In the genomic region with DNA sequence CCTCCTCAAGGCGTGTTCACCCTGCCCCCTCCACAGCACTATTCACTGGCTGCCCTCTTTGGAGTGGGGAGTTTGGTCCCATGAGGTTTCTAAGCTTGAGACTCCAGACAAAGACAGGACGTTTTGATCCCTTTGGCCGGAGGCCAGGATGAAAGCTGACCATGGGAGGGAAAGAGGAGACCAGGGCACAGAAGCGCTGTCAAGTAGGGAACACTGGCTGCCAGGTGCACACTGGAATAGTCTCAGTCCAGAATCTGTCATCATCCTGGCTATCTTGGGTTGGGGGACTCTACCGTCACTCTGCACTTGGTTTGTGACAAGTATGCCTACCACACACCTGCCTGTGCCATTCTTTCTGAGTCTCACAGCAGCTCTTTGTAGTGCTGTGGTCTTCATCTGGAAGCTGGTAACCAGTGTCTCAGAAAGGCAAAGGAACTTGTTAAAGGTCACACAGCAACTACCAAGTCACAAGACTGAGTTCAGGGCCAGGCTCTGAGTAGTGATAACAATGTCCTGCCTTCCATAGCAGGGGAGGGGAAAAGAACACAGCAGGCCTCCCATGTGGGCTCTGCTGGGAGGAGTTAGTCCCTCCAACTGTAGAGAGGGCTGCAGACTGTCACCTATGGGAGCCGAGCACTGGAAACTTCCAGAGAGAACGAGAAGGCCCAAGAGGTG, we compare ENCODE assay signal across 12 mouse cellular contexts. TPM values are rescaled to one million over a fixed set of nuclear protein-coding genes. Genes with fewer than 3 reads are reported as not detected.
A peak's percentile ranks its signal among the peaks of the same experiment; 100 is the strongest.
DNase-seq lines count a peak whose midpoint lies in the region; TF ChIP-seq lines count a peak whose summit lies in the region.
"Had no signal": no experiment of that assay in that cellular context is flagged by ENCODE, and none has a peak within 500 bp of the region (broad histone marks: within the 10 kb centered on the region; RNA-seq: fewer than 3 reads in every experiment).

No protein-coding gene starts in this region.

- H3K79me2 ChIP-seq in myocyte (ENCODE audit: control insufficient read depth, insufficient read depth) = no peaks in the 10 kb centered on the region

- intact Hi-C loops in heart, postnatal 25 days (cut with DNase I) = no loop called here
- intact Hi-C loops in gastrocnemius, adult 2 months (cut with DNase I) = no loop called here

- no peaks in the 10 kb centered on the region for H3K4me1 ChIP-seq in testis, adult 2 months (ENCODE audit: control insufficient read depth, insufficient read depth, low read length)
- H3K4me1 ChIP-seq: forebrain, embryonic 10.5 days had no signal

- H3K4me2 ChIP-seq in myocyte (ENCODE audit: low read depth) = peak overlapping the region; percentile 73

- TF ChIP-seq POLR2A in testis, adult 2 months (IDR thresholded peaks at IDR 0.05; ENCODE audit: control insufficient read depth, low read depth, low read length) = no peak
- no peak for TF ChIP-seq POLR2A in myocyte (IDR thresholded peaks at IDR 0.05; ENCODE audit: insufficient read length, low read depth)

- no peak overlapping the region for H3ac ChIP-seq in myocyte (ENCODE audit: control insufficient read depth, insufficient read length)

- no peaks in the 10 kb centered on the region for H3K36me3 ChIP-seq in testis, adult 2 months (ENCODE audit: control insufficient read depth, insufficient read depth, low read length)
- peaks cover 19% of the 10 kb centered on the region for H3K36me3 ChIP-seq in myocyte (ENCODE audit: control insufficient read depth, insufficient read depth)

- H3K27me3 ChIP-seq in testis, adult 2 months (ENCODE audit: control insufficient read depth, insufficient read depth, low read length) = no peaks in the 10 kb centered on the region
- no peaks in the 10 kb centered on the region for H3K27me3 ChIP-seq in myocyte (ENCODE audit: control insufficient read depth, insufficient read depth, insufficient read length)

- DNase-seq in heart, postnatal 4 days = peak; percentile 20
- DNase-seq in heart, postnatal 25 days (ENCODE audit: low spot score) = no peak
- no peak for DNase-seq in testis, postnatal 14 days (ENCODE audit: low spot score)
- peak; percentile 85 for DNase-seq in gastrocnemius, adult 2 months
- DNase-seq in ovary, postnatal 36 days (ENCODE audit: low spot score) = no peak
- DNase-seq in right cerebral cortex, postnatal 4 days = no peak
- DNase-seq: embryo, embryonic 11 days had no signal

- H3K27ac ChIP-seq in testis, adult 2 months (ENCODE audit: control insufficient read depth, insufficient read depth, low read depth, low read length) = peak overlapping the region; percentile 49; the same call in 1 of the 2 replicates
- peak overlapping the region; percentile 89 for H3K27ac ChIP-seq in gastrocnemius, adult 2 months
- H3K27ac ChIP-seq: forebrain, embryonic 10.5 days had no signal

- H3K4me3 ChIP-seq in testis, adult 2 months (ENCODE audit: control insufficient read depth, low read depth, low read length) = no peak overlapping the region
- peak overlapping the region; percentile 31 for H3K4me3 ChIP-seq in gastrocnemius, adult 2 months
- no peak overlapping the region for H3K4me3 ChIP-seq in myocyte
- H3K4me3 ChIP-seq: forebrain, embryonic 10.5 days had no signal

- TF ChIP-seq CTCF in testis, adult 2 months (IDR thresholded peaks at IDR 0.05; ENCODE audit: control insufficient read depth, insufficient read depth, insufficient replicate concordance, low read depth, low read length) = no peak
- TF ChIP-seq CTCF in gastrocnemius, adult 2 months (IDR thresholded peaks at IDR 0.05) = no peak

TF ChIP-seq in myocyte, 11 proteins besides CTCF, POLR2A, EP300 and RAD21:
- peak; percentile 7 for TF ChIP-seq TCF12 (IDR thresholded peaks at IDR 0.05; ENCODE audit: insufficient read depth, poor library complexity, severe bottlenecking)
- TF ChIP-seq MYOG (IDR thresholded peaks at IDR 0.05; ENCODE audit: control insufficient read depth in 1 of 3, insufficient read depth in 1 of 3, insufficient read length in 2 of 3, low read depth in 2 of 3) = peak; percentile 20 to 84 (median 27)
- TF ChIP-seq MYOD1 (IDR thresholded peaks at IDR 0.05; ENCODE audit: control insufficient read depth in 1 of 3, insufficient read length in 2 of 3, low read depth in 2 of 3) = peak; percentile 93 to 97 (median 96)
- no peak for TF ChIP-seq CEBPB (IDR thresholded peaks at IDR 0.05; ENCODE audit: insufficient read depth, poor library complexity, severe bottlenecking)
- TF ChIP-seq E2F4 (IDR thresholded peaks at IDR 0.05; ENCODE audit: insufficient read depth) = no peak
- no peak for TF ChIP-seq MAX (IDR thresholded peaks at IDR 0.05; ENCODE audit: low read depth)
- TF ChIP-seq TCF3 (IDR thresholded peaks at IDR 0.05; ENCODE audit: insufficient read length, low read depth) = peak; percentile 65
- no peak for TF ChIP-seq POLR2AphosphoS2 (IDR thresholded peaks at IDR 0.05; ENCODE audit: insufficient read length, low read depth)
- no peak for TF ChIP-seq REST (IDR thresholded peaks at IDR 0.05; ENCODE audit: insufficient read depth, insufficient read length)
- TF ChIP-seq USF1 (IDR thresholded peaks at IDR 0.05; ENCODE audit: low read depth) = no peak
- TF ChIP-seq SRF (IDR thresholded peaks at IDR 0.05; ENCODE audit: control insufficient read depth, insufficient read length, low read depth) = peak; percentile 13

RNA-seq across cellular contexts. Expression of gene Prrt3, which starts 6.7 kb away (rescaled TPM):
- total RNA-seq in heart, postnatal 4 days (2021) = not detected
- total RNA-seq in heart, postnatal 25 days (2021) = not detected
- polyA plus RNA-seq in testis, adult 2 months (2012; rRNA removed) = 0.05 and 0.19 TPM in 2 replicates
- under 1 TPM; 0.08 to 0.11 TPM for total RNA-seq in gastrocnemius, adult 2 months (2021)
- polyA plus RNA-seq in myocyte (2012; fragmentation: generic; extraction: Trizol) = 0.22 TPM
- polyA plus RNA-seq: liver, adult 2 months had no signal

RNA-seq across cellular contexts. Expression of gene Emc3, which starts 23.0 kb away (rescaled TPM):
- total RNA-seq in heart, postnatal 4 days (2021) = 10 to 100 TPM; 61.9 to 63.6 TPM
- total RNA-seq in heart, postnatal 25 days (2021) = 10 to 100 TPM; 57.4 to 60.9 TPM
- 30.9 and 32.9 TPM in 2 replicates for polyA plus RNA-seq in testis, adult 2 months (2012; rRNA removed)
- total RNA-seq in gastrocnemius, adult 2 months (2021) = 10 to 100 TPM; 54.9 to 63.2 TPM
- 86.5 TPM for polyA plus RNA-seq in myocyte (2012; fragmentation: generic; extraction: Trizol)

RNA-seq across cellular contexts. Expression of gene Fancd2, which starts 23.1 kb away (rescaled TPM):
- 10 to 100 TPM in 1 of 2 experiments, 1 to 10 TPM in 1; 7.9 to 10.2 TPM for total RNA-seq in heart, postnatal 4 days (2021)
- total RNA-seq in heart, postnatal 25 days (2021) = under 1 TPM; 0.26 to 0.53 TPM
- 17.7 and 19.5 TPM in 2 replicates for polyA plus RNA-seq in testis, adult 2 months (2012; rRNA removed)
- under 1 TPM; 0.10 to 0.28 TPM for total RNA-seq in gastrocnemius, adult 2 months (2021)
- 2.3 TPM for polyA plus RNA-seq in myocyte (2012; fragmentation: generic; extraction: Trizol)

RNA-seq across cellular contexts. Expression of gene Creld1, which starts 25.3 kb away (rescaled TPM):
- 10 to 100 TPM; 34.6 to 41.5 TPM for total RNA-seq in heart, postnatal 4 days (2021)
- 10 to 100 TPM; 52.2 to 55.6 TPM for total RNA-seq in heart, postnatal 25 days (2021)
- polyA plus RNA-seq in testis, adult 2 months (2012; rRNA removed) = 4.6 and 5.0 TPM in 2 replicates
- 10 to 100 TPM; 47.5 to 54.4 TPM for total RNA-seq in gastrocnemius, adult 2 months (2021)
- polyA plus RNA-seq in myocyte (2012; fragmentation: generic; extraction: Trizol) = 78.2 TPM

RNA-seq across cellular contexts. Expression of gene Il17rc, which starts 37.2 kb away (rescaled TPM):
- total RNA-seq in heart, postnatal 4 days (2021) = 10 to 100 TPM in 1 of 2 experiments, 1 to 10 TPM in 1; 7.9 to 10.2 TPM
- total RNA-seq in heart, postnatal 25 days (2021) = 10 to 100 TPM in 1 of 2 experiments, 1 to 10 TPM in 1; 8.2 to 10.0 TPM
- polyA plus RNA-seq in testis, adult 2 months (2012; rRNA removed) = 3.7 and 4.9 TPM in 2 replicates
- total RNA-seq in gastrocnemius, adult 2 months (2021) = 1 to 10 TPM; 4.2 to 4.7 TPM
- 73.0 TPM for polyA plus RNA-seq in myocyte (2012; fragmentation: generic; extraction: Trizol)
- polyA plus RNA-seq: activated CD4-positive, CD25-positive, alpha-beta regulatory T cell, adult 4 months had no signal

Comparison
In these comparisons a context has a peak if more than half of its experiments do, and no peak if none do; other contexts are left out.
1. DNase-seq: peak in heart, postnatal 4 days (single experiment) and gastrocnemius, adult 2 months (single experiment); none in heart, postnatal 25 days (single experiment), testis, postnatal 14 days (single experiment), ovary, postnatal 36 days (single experiment) and right cerebral cortex, postnatal 4 days (single experiment).
2. RNA of gene Fancd2, which starts 23.1 kb away (total RNA-seq): 7.9 to 10.2 TPM in heart, postnatal 4 days; 0.26 to 0.53 TPM in heart, postnatal 25 days and 0.10 to 0.28 TPM in gastrocnemius, adult 2 months; every median in the first group is over 4 times any median in the second.